In genomic region chr12:67223530-67223929, GRCm38 (mm10) we compare ENCODE assay signal across 24 mouse cellular contexts. TPM values are rescaled to one million over a fixed set of nuclear protein-coding genes. Genes with fewer than 3 reads are reported as not detected.
DNase-seq lines count a peak whose midpoint lies in the region; ATAC-seq and TF ChIP-seq lines count a peak whose summit lies in the region.
"Had no signal": no experiment of that assay in that cellular context is flagged by ENCODE, and none has a peak within 500 bp of the region (broad histone marks: within the 10 kb centered on the region; RNA-seq: fewer than 3 reads in every experiment).

No protein-coding gene starts in this region.

- ATAC-seq in forebrain, postnatal 0 days, result no peak
- ATAC-seq in forebrain, embryonic 16.5 days, result no peak
- ATAC-seq: intestine, embryonic 16.5 days; liver, postnatal 0 days had no signal

- peak overlapping the region; percentile 72 for H3K4me2 ChIP-seq in forebrain, postnatal 0 days (ENCODE audit: low read depth)
- H3K4me2 ChIP-seq in forebrain, embryonic 16.5 days (ENCODE audit: low read length), result no peak overlapping the region

- no peak overlapping the region for H3K9ac ChIP-seq in forebrain, postnatal 0 days
- H3K9ac ChIP-seq in forebrain, embryonic 16.5 days (replicated peaks; ENCODE audit: low read depth, low read length), result no peak overlapping the region
- H3K9ac ChIP-seq: kidney, embryonic 15.5 days; liver, postnatal 0 days had no signal

- peak overlapping the region; percentile 90; the same call in 1 of the 2 replicates for H3K4me3 ChIP-seq in forebrain, postnatal 0 days (ENCODE audit: low read depth, low read length)
- no peak overlapping the region for H3K4me3 ChIP-seq in forebrain, embryonic 16.5 days (replicated peaks; ENCODE audit: low read length)
- H3K4me3 ChIP-seq: heart, adult 2 months; megakaryocyte, embryonic 14.5 days had no signal

- peak; percentile 56 for TF ChIP-seq CTCF in forebrain, postnatal 0 days (IDR thresholded peaks at IDR 0.05; ENCODE audit: low read depth)

- no peaks in the 10 kb centered on the region for H3K9me3 ChIP-seq in forebrain, postnatal 0 days (ENCODE audit: low read length)
- no peaks in the 10 kb centered on the region for H3K9me3 ChIP-seq in forebrain, embryonic 16.5 days (ENCODE audit: control insufficient read depth, low read length)
- H3K9me3 ChIP-seq: forebrain, embryonic 10.5 days; kidney, embryonic 15.5 days; limb, embryonic 10.5 days had no signal

- H3K4me1 ChIP-seq in forebrain, postnatal 0 days (ENCODE audit: insufficient read depth), result no peaks in the 10 kb centered on the region
- peaks cover 11% of the 10 kb centered on the region for H3K4me1 ChIP-seq in forebrain, embryonic 16.5 days (replicated peaks; ENCODE audit: control insufficient read depth, insufficient read depth, low read length)

- H3K27me3 ChIP-seq in forebrain, postnatal 0 days (ENCODE audit: insufficient read depth, low read length), result no peaks in the 10 kb centered on the region
- no peaks in the 10 kb centered on the region for H3K27me3 ChIP-seq in forebrain, embryonic 16.5 days (replicated peaks; ENCODE audit: control insufficient read depth, insufficient read depth, low read length)

- H3K36me3 ChIP-seq in forebrain, postnatal 0 days (ENCODE audit: insufficient read depth), result no peaks in the 10 kb centered on the region
- no peaks in the 10 kb centered on the region for H3K36me3 ChIP-seq in forebrain, embryonic 16.5 days (ENCODE audit: control insufficient read depth, insufficient read depth)
- H3K36me3 ChIP-seq: forebrain, embryonic 10.5 days; kidney, embryonic 15.5 days; limb, embryonic 10.5 days had no signal

- no peak overlapping the region for H3K27ac ChIP-seq in forebrain, postnatal 0 days (ENCODE audit: low read depth, low read length)
- no peak overlapping the region for H3K27ac ChIP-seq in forebrain, embryonic 16.5 days (ENCODE audit: low read length)
- H3K27ac ChIP-seq: forebrain, embryonic 10.5 days; heart, adult 2 months; kidney, embryonic 15.5 days; limb, embryonic 10.5 days had no signal

- WGBS in forebrain, postnatal 0 days, result 60% methylated on average over 1 of the region's 1 CpGs
- WGBS in forebrain, embryonic 16.5 days, result 60% methylated on average over 1 of the region's 1 CpGs

- intact Hi-C loops in left cerebral cortex, postnatal 4 days (cut with DNase I), result loop anchor here (5.0 to 10.0 kb wide), 4 partner anchors 1091 to 1871 kb away; no protein-coding TSS in a partner anchor
- intact Hi-C loops in left cerebral cortex, postnatal 25 days (cut with DNase I), result loop anchor here (5.0 to 10.0 kb wide), 3 partner anchors 131 to 1819 kb away; no protein-coding TSS in a partner anchor

- DNase-seq in forebrain, postnatal 0 days, result peak; percentile 34
- DNase-seq in left cerebral cortex, postnatal 4 days, result peak; percentile 8
- DNase-seq in left cerebral cortex, postnatal 25 days (ENCODE audit: low spot score in 2 of 2), result no peak
- peak; percentile 46 for DNase-seq in brain, adult 2 months (ENCODE audit: low read depth, low spot score)
- peak; percentile 26 for DNase-seq in retina, embryonic 14.5 days (ENCODE audit: low spot score)
- no peak for DNase-seq in adrenal gland, adult 8-10 months
- DNase-seq: adrenal gland, adult 2 months; B cell, adult 2 months; cerebellum, postnatal 36 days; gastrocnemius, postnatal 25 days; heart, adult 2 months; heart, postnatal 4 days; layer of hippocampus, postnatal 36 days; liver, postnatal 0 days; lung, postnatal 14 days; right cerebral cortex, postnatal 4 days had no signal

RNA-seq across cellular contexts. Expression of gene Mdga2, which starts 1.2 kb away (rescaled TPM):
- total RNA-seq in forebrain, postnatal 0 days (2014; rRNA removed), result 25.8 and 27.9 TPM in 2 replicates
- 16.7 and 36.0 TPM in 2 replicates for polyA plus RNA-seq in forebrain, postnatal 0 days (2015; fragmentation: Nextera tagmentation; extraction: Ambion mirVana)
- 30.3 and 35.3 TPM in 2 replicates for polyA plus RNA-seq in forebrain, embryonic 16.5 days (2015; fragmentation: Nextera tagmentation; extraction: Ambion mirVana)
- total RNA-seq in left cerebral cortex, postnatal 4 days (2021), result 10 to 100 TPM; 65.6 to 70.2 TPM
- 10 to 100 TPM; 50.8 to 59.4 TPM for total RNA-seq in left cerebral cortex, postnatal 25 days (2021)
- 1 to 10 TPM; 4.1 to 7.5 (median 5.7) TPM for total RNA-seq in adrenal gland, adult 8-10 months (2022)
- total RNA-seq: liver, adult 2 months; neutrophil, adult 5-6 weeks had no signal
- polyA plus RNA-seq: liver, adult 2 months; liver, postnatal 0 days had no signal

Comparison
In these comparisons a context has a peak if more than half of its experiments do, and no peak if none do; other contexts are left out.
1. DNase-seq: peak in forebrain, postnatal 0 days (single experiment), left cerebral cortex, postnatal 4 days (single experiment), brain, adult 2 months (single experiment) and retina, embryonic 14.5 days (single experiment); none in left cerebral cortex, postnatal 25 days (0 of 2) and adrenal gland, adult 8-10 months (single experiment).